Mouse (Mus musculus): ENCODE data around the gene Rbfox3.

The Rbfox3 gene

GRCm38 (mm10) chr11:118475496-118476083, 435.8 kb downstream of the Rbfox3 start:
- WGBS = 95% methylated on average over 7 of the region's 7 CpGs

GRCm38 (mm10) chr11:118473842-118474500, 437.4 kb downstream of the Rbfox3 start:
- 79% methylated on average over 6 of the region's 6 CpGs for WGBS

GRCm38 (mm10) chr11:118473161-118473560, 438.2 kb downstream of the Rbfox3 start:
- 85% methylated on average over 1 of the region's 1 CpGs for WGBS

GRCm38 (mm10) chr11:118471676-118472075, 439.7 kb downstream of the Rbfox3 start:
- WGBS = 81% methylated on average over 13 of the region's 13 CpGs

- WGBS = 51% methylated on average over 12 of the region's 12 CpGs
Observed at GRCm38 (mm10) chr11:118470234-118470966, 441.0 kb downstream of the Rbfox3 start.

GRCm38 (mm10) chr11:118469509-118470160, 441.8 kb downstream of the Rbfox3 start:
- WGBS = 87% methylated on average over 10 of the region's 10 CpGs

- WGBS = 52% methylated on average over 11 of the region's 11 CpGs
Observed at GRCm38 (mm10) chr11:118467441-118468035, 443.9 kb downstream of the Rbfox3 start.

- 62% methylated on average over 6 of the region's 6 CpGs for WGBS
Observed at GRCm38 (mm10) chr11:118460280-118460679, 451.1 kb downstream of the Rbfox3 start.

GRCm38 (mm10) chr11:118459536-118459935, 451.9 kb downstream of the Rbfox3 start:
- 79% methylated on average over 4 of the region's 4 CpGs for WGBS

- WGBS = 65% methylated on average over 8 of the region's 8 CpGs
Observed at GRCm38 (mm10) chr11:118459051-118459450, 452.3 kb downstream of the Rbfox3 start.

- 43% methylated on average over 11 of the region's 11 CpGs for WGBS
Observed at GRCm38 (mm10) chr11:118456937-118457336, 454.5 kb downstream of the Rbfox3 start.

GRCm38 (mm10) chr11:118455788-118456187, 455.6 kb downstream of the Rbfox3 start:
- 87% methylated on average over 6 of the region's 6 CpGs for WGBS

- 73% methylated on average over 11 of the region's 11 CpGs for WGBS
Observed at GRCm38 (mm10) chr11:118453886-118454671, 457.3 kb downstream of the Rbfox3 start.

GRCm38 (mm10) chr11:118452955-118453354, 458.4 kb downstream of the Rbfox3 start:
- WGBS = 84% methylated on average over 2 of the region's 2 CpGs

GRCm38 (mm10) chr11:118451211-118451610, 460.2 kb downstream of the Rbfox3 start:
- WGBS = 76% methylated on average over 6 of the region's 6 CpGs

- 83% methylated on average over 8 of the region's 8 CpGs for WGBS
Observed at GRCm38 (mm10) chr11:118448385-118448784, 463.0 kb downstream of the Rbfox3 start.

- 79% methylated on average over 4 of the region's 4 CpGs for WGBS
Observed at GRCm38 (mm10) chr11:118447346-118447745, 464.1 kb downstream of the Rbfox3 start.

- WGBS = 3% methylated on average over 3 of the region's 3 CpGs
Observed at GRCm38 (mm10) chr11:118445843-118446242, 465.6 kb downstream of the Rbfox3 start.

- WGBS = 42% methylated on average over 11 of the region's 11 CpGs
Observed at GRCm38 (mm10) chr11:118443201-118443970, 468.0 kb downstream of the Rbfox3 start.

GRCm38 (mm10) chr11:118442691-118443090, 468.7 kb downstream of the Rbfox3 start:
- 85% methylated on average over 13 of the region's 13 CpGs for WGBS

Measured in cerebral cortex, adult 2 months (tissue).